Mouse (Mus musculus) lung, embryonic 14.5 days (tissue): ENCODE data around the gene Zkscan16. TPM values are rescaled to one million over a fixed set of nuclear protein-coding genes. Genes with fewer than 3 reads are reported as not detected.

Experiments
- ATAC-seq: fragments of 200-750 bp; cut with Nextera tagmentation; 2 replicates; pipeline ENCODE4 v1.8.0; 2017; ENCODE audit warnings: mild to moderate bottlenecking, moderate TSS enrichment, moderate library complexity; ENCODE audit not compliant: insufficient read depth
- DNase-seq: peaks from one replicate; pipeline ENCODE4 v3.0.0-alpha.2; 2015
- H3K27ac ChIP-seq: fragments of 300-500 bp; sonication (generic); 2 replicates; pipeline ENCODE4 v1.5.1; 2014; ENCODE audit warnings: low read depth, mild to moderate bottlenecking, moderate library complexity
- H3K27me3 ChIP-seq: fragments of 300-500 bp; sonication (generic); 2 replicates; pipeline ENCODE4 v1.6.1; 2014; ENCODE audit warnings: low read length, control low read depth; ENCODE audit not compliant: insufficient read depth
- H3K36me3 ChIP-seq: fragments of 300-500 bp; sonication (generic); 2 replicates; pipeline ENCODE4 v1.6.1; 2014; ENCODE audit warnings: control low read depth; ENCODE audit not compliant: insufficient read depth
- H3K4me1 ChIP-seq: fragments of 300-500 bp; sonication (generic); 2 replicates; pipeline ENCODE4 v1.6.1; 2014; ENCODE audit warnings: antibody characterized with exemption, control low read depth; ENCODE audit not compliant: insufficient read depth
- H3K4me2 ChIP-seq: fragments of 300-500 bp; sonication (generic); 2 replicates; pipeline ENCODE4 v1.6.1; 2014; ENCODE audit warnings: mild to moderate bottlenecking
- H3K4me3 ChIP-seq: fragments of 300-500 bp; sonication (generic); 2 replicates; pipeline ENCODE4 v1.5.1; 2014; ENCODE audit warnings: low read depth, low read length
- H3K9ac ChIP-seq: fragments of 300-500 bp; sonication (generic); 2 replicates; pipeline ENCODE4 v1.6.1; 2014
- H3K9me3 ChIP-seq: fragments of 300-500 bp; sonication (generic); 2 replicates; pipeline ENCODE4 v1.6.1; 2016; ENCODE audit warnings: low read depth, low read length, control low read depth
- CTCF ChIP-seq: IDR thresholded peaks from 2 replicates; pipeline ENCODE4 v1.5.1; 2016; ENCODE audit warnings: antibody characterized with exemption, low read depth
- WGBS: fragments of 180-500 bp; shearing (Covaris S2); extraction: QIAGEN DNeasy Blood & Tissue Kit; methylation state at CpG from one replicate; pipeline ENCODE4 v1.1.7; 2014; 5-methylcytosine and 5-hydroxymethylcytosine counted together
- polyA plus RNA-seq: library from polyadenylated mRNA; unstranded; fragments of >200 nt; fragmentation: Nextera tagmentation; extraction: Ambion mirVana; gene quantifications from 2 replicates; pipeline ENCODE4 v1.2.1, GENCODE M21; 2014

Zkscan16 gene
- polyA plus RNA-seq, 1 experiment from 2014 or later = 0.70 TPM

DNA sequence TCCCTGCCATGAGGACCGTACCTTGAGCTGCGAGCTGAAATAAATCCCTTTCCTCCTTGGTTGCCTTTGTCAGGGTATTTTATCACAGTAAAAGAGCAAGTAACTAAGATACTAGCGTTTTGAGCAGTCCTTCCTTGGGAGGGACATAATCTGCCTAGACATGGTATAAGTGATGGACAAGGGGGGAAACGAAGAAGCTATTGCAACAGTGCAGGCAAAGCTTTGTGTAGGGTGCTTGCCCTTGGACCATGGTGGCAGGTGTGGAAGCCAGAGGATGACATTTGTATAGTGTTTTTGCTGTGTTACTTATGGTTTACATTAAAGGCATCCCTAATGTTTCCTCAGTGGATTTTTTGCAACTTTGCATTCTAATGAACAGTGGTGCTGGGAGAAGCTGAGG lies 486 bp upstream of the Zkscan16 start:
- H3K36me3 ChIP-seq = no peaks in the 10 kb centered on the region
- no peak for TF ChIP-seq CTCF
- H3K4me3 ChIP-seq = peak overlapping the region; percentile 65
- H3K9me3 ChIP-seq = no peaks in the 10 kb centered on the region
- DNase-seq = no peak
- 0 out of 2 replicates have a peak, but pooled peaks have one; percentile 13 for ATAC-seq
- 77% methylated on average over 4 of the region's 4 CpGs for WGBS
- H3K27ac ChIP-seq = no peak overlapping the region
- no peaks in the 10 kb centered on the region for H3K4me1 ChIP-seq
- H3K9ac ChIP-seq = peak overlapping the region; percentile 57; the same call in 1 of the 2 replicates
- H3K27me3 ChIP-seq = 0 out of 2 replicates have a peak, but pooled peaks cover 5% of the 10 kb centered on the region
- peak overlapping the region; percentile 90 for H3K4me2 ChIP-seq

GRCm38 (mm10) chr4:58944206-58944553 lies 752 bp downstream of the Zkscan16 start:
- Histone ChIP-seq H3K4me1 (no peaks in the 10 kb centered on the region), H3K9ac (0 out of 2 replicates have a peak overlapping the region, but pooled peaks have one; percentile 57), H3K4me2 (peak overlapping the region; percentile 90), H3K4me3 (peak overlapping the region; percentile 65), H3K9me3 (no peaks in the 10 kb centered on the region), H3K27me3 (0 out of 2 replicates have a peak, but pooled peaks cover 5% of the 10 kb centered on the region), H3K36me3 (no peaks in the 10 kb centered on the region), H3K27ac (no peak overlapping the region)
- DNase-seq (no peak), ATAC-seq (peak; percentile 5; the same call in 1 of the 2 replicates)
- 11% methylated on average over 6 of the region's 6 CpGs for WGBS
- TF ChIP-seq CTCF = no peak

GRCm38 (mm10) chr4:58944695-58945094 lies 1.3 kb downstream of the Zkscan16 start:
- Histone ChIP-seq H3K9ac (no peak overlapping the region), H3K4me3 (no peak overlapping the region), H3K36me3 (no peaks in the 10 kb centered on the region), H3K4me1 (no peaks in the 10 kb centered on the region), H3K27me3 (0 out of 2 replicates have a peak, but pooled peaks cover 5% of the 10 kb centered on the region), H3K9me3 (no peaks in the 10 kb centered on the region), H3K27ac (no peak overlapping the region), H3K4me2 (peak overlapping the region; percentile 90; the same call in 1 of the 2 replicates)
- DNase-seq = no peak
- 61% methylated on average over 5 of the region's 5 CpGs for WGBS
- ATAC-seq = no peak
- TF ChIP-seq CTCF = no peak

GRCm38 (mm10) chr4:58948391-58948790 lies 5.0 kb downstream of the Zkscan16 start:
- ATAC-seq (no peak), DNase-seq (no peak)
- no peak overlapping the region for H3K27ac ChIP-seq
- no peaks in the 10 kb centered on the region for H3K4me1 ChIP-seq
- H3K9me3 ChIP-seq = no peaks in the 10 kb centered on the region
- no peak overlapping the region for H3K4me2 ChIP-seq
- WGBS = 76% methylated on average over 4 of the region's 4 CpGs
- H3K36me3 ChIP-seq = no peaks in the 10 kb centered on the region
- no peak overlapping the region for H3K4me3 ChIP-seq
- H3K27me3 ChIP-seq = 0 out of 2 replicates have a peak, but pooled peaks cover 5% of the 10 kb centered on the region
- no peak for TF ChIP-seq CTCF
- no peak overlapping the region for H3K9ac ChIP-seq

DNA sequence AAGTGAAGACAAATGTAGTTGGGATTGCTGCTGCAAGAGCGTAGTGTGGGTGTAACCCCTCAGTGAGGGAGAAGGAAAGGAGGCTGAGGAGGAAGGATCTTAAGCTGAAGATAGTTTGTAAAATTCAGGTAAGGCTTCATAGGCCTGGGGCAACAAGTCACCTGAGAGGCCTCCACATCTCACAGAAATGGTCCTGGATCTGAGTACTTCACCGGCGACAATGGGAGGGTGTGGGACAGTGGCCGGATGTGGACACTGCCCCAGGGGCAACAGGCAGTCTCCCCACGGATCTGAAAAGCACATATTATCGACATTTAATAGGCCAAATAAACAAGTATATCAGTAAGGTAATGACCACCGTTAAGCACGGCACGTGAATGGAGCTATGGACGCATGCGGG lies 9.2 kb downstream of the Zkscan16 start:
- Histone ChIP-seq H3K27ac (no peak overlapping the region), H3K27me3 (no peaks in the 10 kb centered on the region), H3K9ac (no peak overlapping the region), H3K9me3 (no peaks in the 10 kb centered on the region), H3K36me3 (no peaks in the 10 kb centered on the region), H3K4me1 (no peaks in the 10 kb centered on the region), H3K4me3 (no peak overlapping the region), H3K4me2 (no peak overlapping the region)
- no peak for TF ChIP-seq CTCF
- WGBS = 89% methylated on average over 11 of the region's 11 CpGs
- no peak for DNase-seq
- ATAC-seq = no peak

DNA sequence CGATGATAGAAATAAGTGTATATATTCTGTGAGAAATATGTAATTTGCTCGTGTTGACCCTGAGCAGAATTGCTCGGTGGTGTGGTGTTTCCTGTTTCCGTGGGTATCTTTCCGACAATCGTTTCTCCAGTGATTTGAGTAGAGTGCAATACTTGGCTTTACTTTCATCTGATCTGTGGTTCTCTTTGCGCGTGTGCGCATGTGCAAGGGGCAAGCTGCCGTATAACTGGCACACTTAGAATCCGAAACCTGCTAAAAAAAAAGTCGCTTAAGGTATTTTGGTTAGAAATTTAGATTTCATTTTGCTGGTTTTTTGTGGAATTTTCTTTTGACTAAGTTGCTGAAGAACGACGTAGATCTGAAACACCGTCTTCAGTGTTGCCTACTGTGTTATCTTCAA lies 18.3 kb downstream of the Zkscan16 start:
- WGBS = 87% methylated on average over 15 of the region's 15 CpGs
- DNase-seq (no peak), ATAC-seq (no peak)
- Histone ChIP-seq H3K4me1 (no peaks in the 10 kb centered on the region), H3K4me2 (no peak overlapping the region), H3K4me3 (no peak overlapping the region), H3K27ac (no peak overlapping the region), H3K9me3 (no peaks in the 10 kb centered on the region), H3K36me3 (no peaks in the 10 kb centered on the region), H3K27me3 (no peaks in the 10 kb centered on the region), H3K9ac (no peak overlapping the region)
- no peak for TF ChIP-seq CTCF

DNA sequence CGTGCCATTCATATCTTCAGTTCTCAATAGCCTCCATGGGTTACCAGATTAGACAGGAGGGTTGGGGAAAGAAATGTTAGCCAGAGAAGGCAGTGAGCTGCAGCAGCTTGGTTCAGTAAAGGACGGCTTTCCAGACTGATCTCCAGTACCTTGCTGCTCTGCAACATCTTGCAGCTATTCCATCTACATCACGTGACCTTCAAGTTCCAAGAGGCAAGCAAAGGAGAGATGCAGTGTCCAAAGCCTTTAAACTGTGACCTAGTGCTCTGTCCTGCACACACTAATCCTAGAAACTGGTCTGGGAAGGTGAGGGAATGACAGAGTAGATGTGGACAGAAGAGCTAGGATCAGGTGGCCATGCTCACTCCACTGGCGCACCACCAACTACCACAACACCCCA lies 19.8 kb downstream of the Zkscan16 start:
- no peak overlapping the region for H3K27ac ChIP-seq
- 86% methylated on average over 4 of the region's 4 CpGs for WGBS
- no peak for ATAC-seq
- no peak overlapping the region for H3K4me3 ChIP-seq
- no peak overlapping the region for H3K9ac ChIP-seq
- H3K4me1 ChIP-seq = no peaks in the 10 kb centered on the region
- H3K4me2 ChIP-seq = no peak overlapping the region
- no peaks in the 10 kb centered on the region for H3K36me3 ChIP-seq
- no peaks in the 10 kb centered on the region for H3K27me3 ChIP-seq
- no peak for TF ChIP-seq CTCF
- no peaks in the 10 kb centered on the region for H3K9me3 ChIP-seq
- no peak for DNase-seq

GRCm38 (mm10) chr4:58965136-58965535 lies 21.7 kb downstream of the Zkscan16 start:
- Histone ChIP-seq H3K4me3 (no peak overlapping the region), H3K9ac (no peak overlapping the region), H3K27ac (no peak overlapping the region), H3K36me3 (no peaks in the 10 kb centered on the region), H3K27me3 (no peaks in the 10 kb centered on the region), H3K4me2 (no peak overlapping the region), H3K9me3 (no peaks in the 10 kb centered on the region), H3K4me1 (no peaks in the 10 kb centered on the region)
- 66% methylated on average over 1 of the region's 1 CpGs for WGBS
- no peak for DNase-seq
- no peak for TF ChIP-seq CTCF
- no peak for ATAC-seq
